8 mouse cellular contexts compared by ENCODE assay signal in genomic region chr5:139467998-139468397, GRCm38 (mm10). TPM values are rescaled to one million over a fixed set of nuclear protein-coding genes. Genes with fewer than 3 reads are reported as not detected.
A peak's percentile ranks its signal among the peaks of the same experiment; 100 is the strongest.
DNase-seq lines count a peak whose midpoint lies in the region; TF ChIP-seq lines count a peak whose summit lies in the region.

No protein-coding gene starts in this region.

- H3K4me3 ChIP-seq in heart, embryonic 10.5 days = no peak overlapping the region
- H3K4me3 ChIP-seq in cortical plate, adult 2 months (ENCODE audit: insufficient read depth, low read length) = no peak overlapping the region
- H3K4me3 ChIP-seq in small intestine, adult 2 months (ENCODE audit: low read depth, low read length) = no peak overlapping the region

- WGBS in heart, embryonic 10.5 days = 42% methylated on average over 5 of the region's 5 CpGs
- 66% methylated on average over 5 of the region's 5 CpGs for WGBS in small intestine, adult 2 months

- peak; percentile 39 to 51 for DNase-seq in heart, postnatal 14 days
- DNase-seq in heart, embryonic 10.5 days (ENCODE audit: low spot score) = no peak
- DNase-seq in right cerebral cortex, adult 2 months (ENCODE audit: low spot score in 2 of 2) = peak; percentile 36 to 56
- DNase-seq in right cerebral cortex, postnatal 36 days (ENCODE audit: low spot score in 2 of 2) = no peak
- DNase-seq in yolk sac, embryonic 10.5 days (ENCODE audit: low spot score) = no peak
- DNase-seq in gastrocnemius, postnatal 14 days = no peak

- TF ChIP-seq POLR2A in cortical plate, adult 2 months (IDR thresholded peaks at IDR 0.05; ENCODE audit: extremely low read depth, insufficient read depth, low read length) = no peak
- TF ChIP-seq POLR2A in small intestine, adult 2 months (IDR thresholded peaks at IDR 0.05; ENCODE audit: low read depth, low read length) = no peak

- H3K36me3 ChIP-seq in heart, embryonic 10.5 days = peaks cover 19% of the 10 kb centered on the region
- H3K36me3 ChIP-seq in small intestine, adult 2 months (ENCODE audit: control insufficient read depth, insufficient read depth, low read length) = peaks cover 17% of the 10 kb centered on the region

- TF ChIP-seq CTCF in cortical plate, adult 2 months (IDR thresholded peaks at IDR 0.05; ENCODE audit: extremely low read depth, insufficient read depth, low read length) = peak; percentile 85
- TF ChIP-seq CTCF in small intestine, adult 2 months (IDR thresholded peaks at IDR 0.05; ENCODE audit: extremely low read depth, insufficient read length, insufficient replicate concordance, low read depth, low read length) = 0 out of 2 replicates have a peak, but pooled peaks have one; percentile 13

- no peaks in the 10 kb centered on the region for H3K9me3 ChIP-seq in heart, embryonic 10.5 days

- no peaks in the 10 kb centered on the region for H3K4me1 ChIP-seq in heart, embryonic 10.5 days
- no peaks in the 10 kb centered on the region for H3K4me1 ChIP-seq in cortical plate, adult 2 months (ENCODE audit: control insufficient read depth, insufficient read depth, low read length)
- H3K4me1 ChIP-seq in small intestine, adult 2 months (ENCODE audit: control insufficient read depth, insufficient read depth, insufficient read length, low read length) = peaks cover 12% of the 10 kb centered on the region; the same call in 1 of the 2 replicates

- intact Hi-C loops in heart, postnatal 14 days (cut with DNase I) = loop anchor here (2.0 kb wide), 1 partner anchor 103 kb away; no protein-coding TSS in a partner anchor
- intact Hi-C loops in gastrocnemius, postnatal 14 days (cut with DNase I; ENCODE audit: low total_unique reads) = loop anchor here (5.0 kb wide), 1 partner anchor 106 kb away; no protein-coding TSS in a partner anchor

- no peak overlapping the region for H3K27ac ChIP-seq in heart, embryonic 10.5 days
- H3K27ac ChIP-seq in cortical plate, adult 2 months (ENCODE audit: insufficient read depth, low read length) = no peak overlapping the region
- H3K27ac ChIP-seq in small intestine, adult 2 months (ENCODE audit: insufficient read depth, low read depth, low read length) = no peak overlapping the region

- no peaks in the 10 kb centered on the region; the same call in 1 of the 2 replicates for H3K27me3 ChIP-seq in heart, embryonic 10.5 days (ENCODE audit: insufficient read depth, poor library complexity, severe bottlenecking)
- no peaks in the 10 kb centered on the region for H3K27me3 ChIP-seq in small intestine, adult 2 months (ENCODE audit: control insufficient read depth, insufficient read depth, low read length)

RNA-seq across cellular contexts. Expression of gene 3110082I17Rik, which starts 7.7 kb away (rescaled TPM):
- 1 to 10 TPM; 4.7 to 5.3 TPM for total RNA-seq in heart, postnatal 14 days (2021)
- polyA plus RNA-seq in heart, embryonic 10.5 days (2016; fragmentation: Nextera tagmentation; extraction: Ambion mirVana) = 29.2 and 40.9 TPM in 2 replicates
- polyA plus RNA-seq in cortical plate, adult 2 months (2012; rRNA removed) = 12.9 and 15.4 TPM in 2 replicates
- polyA plus RNA-seq in small intestine, adult 2 months (2012; rRNA removed) = 6.1 and 6.2 TPM in 2 replicates
- total RNA-seq in gastrocnemius, postnatal 14 days (2021) = 1 to 10 TPM; 9.2 TPM

RNA-seq across cellular contexts. Expression of gene Zfand2a, which starts 16.4 kb away (rescaled TPM):
- total RNA-seq in heart, postnatal 14 days (2021) = 10 to 100 TPM; 16.4 to 16.5 TPM
- polyA plus RNA-seq in heart, embryonic 10.5 days (2016; fragmentation: Nextera tagmentation; extraction: Ambion mirVana) = 10.7 and 12.6 TPM in 2 replicates
- polyA plus RNA-seq in cortical plate, adult 2 months (2012; rRNA removed) = 52.5 and 55.4 TPM in 2 replicates
- polyA plus RNA-seq in small intestine, adult 2 months (2012; rRNA removed) = 9.6 and 22.6 TPM in 2 replicates
- total RNA-seq in gastrocnemius, postnatal 14 days (2021) = 10 to 100 TPM in 1 of 2 experiments, 1 to 10 TPM in 1; 8.6 to 10.2 TPM

RNA-seq across cellular contexts. Expression of gene Gper1, which starts 45.0 kb away (rescaled TPM):
- 1 to 10 TPM; 2.7 TPM for total RNA-seq in heart, postnatal 14 days (2021)
- polyA plus RNA-seq in heart, embryonic 10.5 days (2016; fragmentation: Nextera tagmentation; extraction: Ambion mirVana) = 0.26 and 0.36 TPM in 2 replicates
- 4.7 and 4.8 TPM in 2 replicates for polyA plus RNA-seq in cortical plate, adult 2 months (2012; rRNA removed)
- 1.8 and 2.1 TPM in 2 replicates for polyA plus RNA-seq in small intestine, adult 2 months (2012; rRNA removed)
- 1 to 10 TPM; 2.2 to 2.4 TPM for total RNA-seq in gastrocnemius, postnatal 14 days (2021)

Comparison
In these comparisons a context has a peak if more than half of its experiments do, and no peak if none do; other contexts are left out.
1. DNase-seq: peak in heart, postnatal 14 days (2 of 2) and right cerebral cortex, adult 2 months (2 of 2); none in heart, embryonic 10.5 days (single experiment), right cerebral cortex, postnatal 36 days (0 of 2), yolk sac, embryonic 10.5 days (single experiment) and gastrocnemius, postnatal 14 days (single experiment).